Mouse (Mus musculus) small intestine, adult 2 months (tissue): ENCODE measurements around the gene Exoc6. TPM values are rescaled to one million over a fixed set of nuclear protein-coding genes. Genes with fewer than 3 reads are reported as not detected.

Experiments used
- H3K27ac ChIP-seq: fragments of 200-500 bp; 2 replicates; pipeline ENCODE4 v1.5.1; 2012; ENCODE audit warnings: low read depth, low read length, control low read depth, inconsistent platforms; ENCODE audit not compliant: insufficient read depth
- H3K27me3 ChIP-seq: fragments of 200-500 bp; 2 replicates; pipeline ENCODE4 v1.6.1; 2012; ENCODE audit warnings: mild to moderate bottlenecking, moderate library complexity, low read length, inconsistent platforms; ENCODE audit not compliant: control insufficient read depth, insufficient read depth
- H3K36me3 ChIP-seq: fragments of 200-500 bp; 2 replicates; pipeline ENCODE4 v1.6.1; 2012; ENCODE audit warnings: mild to moderate bottlenecking, low read length, control low read depth, inconsistent platforms; ENCODE audit not compliant: control insufficient read depth, insufficient read depth
- H3K4me1 ChIP-seq: fragments of 200-500 bp; 2 replicates; pipeline ENCODE4 v1.6.1; 2012; ENCODE audit warnings: low read length, inconsistent platforms, mixed read lengths; ENCODE audit not compliant: control insufficient read depth, insufficient read depth, insufficient read length
- H3K4me3 ChIP-seq: fragments of 200-500 bp; 2 replicates; pipeline ENCODE4 v1.5.1; 2012; ENCODE audit warnings: low read depth, mild to moderate bottlenecking, control low read depth, inconsistent platforms, low read length, moderate library complexity
- CTCF ChIP-seq: fragments of 200-500 bp; IDR thresholded peaks from 2 replicates; pipeline ENCODE4 v1.5.1; 2012; ENCODE audit warnings: low read depth, mild to moderate bottlenecking, control low read depth, inconsistent platforms, low read length, moderate library complexity, mixed read lengths; ENCODE audit not compliant: insufficient replicate concordance, insufficient read length; ENCODE audit errors: extremely low read depth
- POLR2A ChIP-seq: fragments of 200-500 bp; IDR thresholded peaks from 2 replicates; pipeline ENCODE4 v1.6.1; 2012; ENCODE audit warnings: low read depth, mild to moderate bottlenecking, control low read depth, inconsistent platforms, low read length, moderate library complexity
- WGBS: fragments of 180-500 bp; shearing (Covaris S2); methylation state at CpG from one replicate; pipeline ENCODE4 v1.1.7; 2018; 5-methylcytosine and 5-hydroxymethylcytosine counted together
- polyA plus RNA-seq: library from polyadenylated mRNA; depleted of rRNA; stranded (reverse); fragments of >200 nt; gene quantifications from 2 replicates; pipeline ENCODE4 v1.2.3, GENCODE M21; 2012

Exoc6 gene
- polyA plus RNA-seq, 1 experiment = 5.3 TPM

DNA sequence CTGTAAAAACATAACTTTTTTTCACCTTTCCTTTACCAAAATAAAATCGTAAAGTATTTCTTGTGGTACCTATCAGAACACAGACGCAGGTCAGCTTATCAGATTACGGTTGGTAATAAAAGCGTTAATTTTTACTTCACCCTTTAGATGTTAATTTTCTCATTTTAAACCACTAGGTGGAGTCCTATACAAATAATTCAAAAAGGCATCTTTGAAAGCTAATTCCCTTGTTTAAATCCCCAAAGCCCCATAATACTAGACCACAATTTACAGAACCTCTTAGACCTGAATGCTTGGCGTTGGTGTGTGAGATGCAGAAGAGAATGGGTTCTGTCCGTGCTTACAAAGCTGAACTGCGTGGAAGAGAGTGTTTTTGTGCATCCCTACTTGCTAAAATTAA, 15.6 kb downstream of the Exoc6 start:
- 36% methylated on average over 7 of the region's 7 CpGs for WGBS
- no peaks in the 10 kb centered on the region for H3K27me3 ChIP-seq
- no peaks in the 10 kb centered on the region for H3K36me3 ChIP-seq
- TF ChIP-seq CTCF = no peak
- no peak for TF ChIP-seq POLR2A
- H3K4me1 ChIP-seq = peaks cover 2% of the 10 kb centered on the region; the same call in 1 of the 2 replicates
- no peak overlapping the region for H3K27ac ChIP-seq
- no peak overlapping the region for H3K4me3 ChIP-seq

DNA sequence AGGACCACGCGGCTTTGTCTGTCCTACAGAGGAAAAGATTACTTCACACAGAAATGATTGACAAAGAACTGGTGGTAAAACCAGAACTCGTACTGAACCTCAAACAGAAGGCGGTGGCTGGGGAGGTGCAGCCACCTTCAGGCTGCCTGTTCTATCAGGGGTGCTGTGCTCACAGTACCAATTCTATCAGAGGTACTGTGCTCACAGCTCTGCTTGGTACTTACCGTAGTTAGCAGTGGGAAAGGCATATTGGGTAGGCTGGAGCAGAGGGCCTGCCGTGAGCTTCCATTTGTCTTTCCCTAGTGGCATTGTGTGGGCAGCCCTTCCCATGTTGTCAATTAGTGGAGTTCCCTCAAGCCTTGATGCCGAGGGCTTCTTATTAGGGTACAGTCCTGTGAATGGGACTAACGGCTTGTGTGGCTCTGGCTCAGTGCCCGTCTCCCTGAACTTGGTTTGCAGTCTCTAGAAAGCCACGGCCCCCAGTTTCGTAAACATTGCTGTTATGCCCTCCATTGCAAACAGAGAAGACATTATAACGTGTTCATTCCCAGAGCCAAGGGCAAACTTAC, 19.1 kb downstream of the Exoc6 start:
- H3K27me3 ChIP-seq = no peaks in the 10 kb centered on the region
- no peak overlapping the region for H3K4me3 ChIP-seq
- 79% methylated on average over 12 of the region's 12 CpGs for WGBS
- H3K36me3 ChIP-seq = peaks cover 18% of the 10 kb centered on the region
- no peak overlapping the region for H3K27ac ChIP-seq
- H3K4me1 ChIP-seq = no peaks in the 10 kb centered on the region
- TF ChIP-seq POLR2A (no peak), CTCF (no peak)

DNA sequence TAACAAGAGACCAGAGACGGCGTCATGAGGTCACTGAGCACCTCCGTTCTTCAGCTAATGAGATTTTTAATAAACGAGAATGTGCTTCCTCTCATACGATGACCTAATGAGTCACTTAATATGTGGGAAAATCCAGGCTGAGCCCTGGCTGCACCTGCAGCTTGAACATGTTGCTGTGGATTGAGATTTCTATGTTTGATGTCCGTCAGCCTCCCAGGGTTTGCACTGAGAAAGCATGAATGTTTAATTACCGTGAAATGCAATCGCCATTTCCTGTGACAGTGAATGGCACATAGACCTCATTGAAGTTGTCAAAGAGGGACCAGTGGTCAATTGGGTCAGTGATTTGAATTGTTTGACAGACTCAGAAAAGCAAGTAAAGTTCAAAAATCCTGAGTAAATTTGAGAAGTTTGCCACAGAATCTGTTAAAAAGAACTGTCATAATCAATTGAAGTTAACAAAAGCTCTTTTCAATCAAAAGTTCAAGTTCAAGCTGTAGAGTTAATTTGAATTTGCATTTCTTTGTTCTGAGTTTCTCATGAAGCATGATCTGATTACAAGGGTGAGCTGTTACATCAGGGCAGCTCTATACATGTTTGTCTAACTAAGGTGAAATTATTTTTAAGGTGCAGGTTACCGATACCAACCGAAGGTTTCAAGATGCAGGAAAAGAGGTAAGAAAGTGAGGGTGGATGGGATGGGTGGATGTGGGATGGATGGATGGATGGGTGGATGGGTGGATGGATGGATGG, 20.9 kb downstream of the Exoc6 start:
- Histone ChIP-seq H3K27me3 (no peaks in the 10 kb centered on the region), H3K36me3 (peaks cover 22% of the 10 kb centered on the region), H3K27ac (no peak overlapping the region), H3K4me3 (no peak overlapping the region), H3K4me1 (no peaks in the 10 kb centered on the region)
- 87% methylated on average over 10 of the region's 10 CpGs for WGBS
- TF ChIP-seq CTCF (no peak), POLR2A (no peak)

DNA sequence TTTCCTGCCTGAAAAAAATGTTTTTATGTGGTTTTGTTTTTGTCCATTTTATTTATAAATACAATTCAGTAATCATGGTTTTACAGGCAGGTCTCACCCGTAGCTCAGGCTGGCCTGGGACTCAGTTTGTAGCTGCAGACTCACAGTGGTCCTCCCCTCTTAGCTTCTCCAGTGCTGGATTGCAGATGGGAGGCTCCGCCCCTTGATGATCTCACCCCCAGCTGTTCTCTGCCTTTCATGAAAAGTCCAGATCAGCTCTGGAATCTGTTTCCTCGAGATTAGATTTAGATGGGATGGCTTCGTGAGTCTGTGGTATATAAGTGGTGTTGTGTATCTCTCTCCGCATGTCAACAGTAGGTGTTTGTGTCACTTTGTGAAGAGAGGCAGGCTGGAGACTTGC, 24.6 kb downstream of the Exoc6 start:
- WGBS = 69% methylated on average over 5 of the region's 5 CpGs
- Histone ChIP-seq H3K27ac (no peak overlapping the region), H3K4me3 (no peak overlapping the region), H3K4me1 (no peaks in the 10 kb centered on the region), H3K36me3 (peaks cover 35% of the 10 kb centered on the region), H3K27me3 (no peaks in the 10 kb centered on the region)
- no peak for TF ChIP-seq POLR2A
- no peak for TF ChIP-seq CTCF

DNA sequence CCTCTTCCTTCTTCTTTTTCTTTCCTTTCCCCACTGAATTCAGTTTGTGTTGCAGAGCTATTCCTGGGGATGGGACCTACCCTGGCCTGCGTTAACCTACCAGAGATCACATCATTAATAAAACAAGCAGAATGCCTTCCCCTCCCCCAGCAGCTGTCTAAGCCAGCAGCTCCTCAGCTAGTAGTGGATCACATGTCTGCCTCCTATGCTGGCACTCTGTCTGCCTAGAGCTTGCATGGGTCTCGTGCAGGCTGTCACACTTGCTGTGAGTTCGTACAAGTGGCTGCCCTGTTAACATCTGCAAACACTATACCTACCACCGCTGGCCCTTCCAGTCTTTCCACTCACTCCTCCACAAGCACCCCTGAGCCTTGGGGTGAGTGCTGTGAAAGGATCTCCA, 29.4 kb downstream of the Exoc6 start:
- H3K27me3 ChIP-seq = no peaks in the 10 kb centered on the region
- WGBS = 85% methylated on average over 4 of the region's 4 CpGs
- TF ChIP-seq POLR2A = no peak
- TF ChIP-seq CTCF = no peak
- no peaks in the 10 kb centered on the region for H3K4me1 ChIP-seq
- peaks cover 22% of the 10 kb centered on the region for H3K36me3 ChIP-seq
- no peak overlapping the region for H3K4me3 ChIP-seq
- H3K27ac ChIP-seq = no peak overlapping the region

DNA sequence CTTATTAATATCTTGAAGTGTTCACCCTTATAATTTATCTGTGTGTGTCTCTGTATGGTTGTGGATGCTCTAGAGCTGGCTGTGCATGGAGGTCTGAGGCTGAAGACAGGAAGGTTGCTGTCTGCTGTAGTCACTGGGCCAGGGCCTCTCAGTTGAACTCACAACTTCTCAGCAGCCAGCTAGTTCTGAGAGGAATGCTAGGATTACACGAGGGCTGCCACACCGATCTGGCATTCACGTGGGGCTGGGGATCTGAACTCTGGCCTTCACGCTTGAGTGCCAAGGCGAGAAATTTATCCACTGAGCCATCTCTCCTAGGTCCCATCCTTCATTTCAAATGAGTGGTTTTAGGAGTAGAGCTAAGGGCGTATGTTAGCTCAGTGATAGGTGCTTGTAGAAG, 30.2 kb downstream of the Exoc6 start:
- TF ChIP-seq CTCF (no peak), POLR2A (no peak)
- 91% methylated on average over 6 of the region's 6 CpGs for WGBS
- no peaks in the 10 kb centered on the region for H3K27me3 ChIP-seq
- H3K27ac ChIP-seq = no peak overlapping the region
- no peaks in the 10 kb centered on the region for H3K4me1 ChIP-seq
- H3K4me3 ChIP-seq = no peak overlapping the region
- peaks cover 23% of the 10 kb centered on the region for H3K36me3 ChIP-seq

DNA sequence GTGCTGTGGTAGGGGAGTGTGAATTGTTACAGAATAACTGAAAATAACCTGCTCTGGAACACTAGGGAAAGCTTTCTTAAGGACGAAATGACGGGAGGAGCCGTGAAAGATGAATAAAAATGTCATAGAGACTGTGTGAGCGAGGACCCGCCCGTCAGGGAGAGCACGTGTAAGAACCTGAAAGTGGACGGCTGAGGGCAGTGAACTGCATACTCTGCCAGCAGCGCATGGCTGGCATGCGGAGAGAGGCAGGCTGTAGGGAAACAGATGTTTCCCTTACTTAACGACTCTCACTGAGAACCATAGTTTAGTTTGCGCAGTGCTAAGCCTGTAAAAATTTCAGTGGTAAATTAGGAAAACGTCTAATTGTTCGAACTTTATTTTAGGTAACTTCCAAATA, 35.0 kb downstream of the Exoc6 start:
- TF ChIP-seq CTCF = no peak
- no peak overlapping the region for H3K4me3 ChIP-seq
- 67% methylated on average over 14 of the region's 14 CpGs for WGBS

DNA sequence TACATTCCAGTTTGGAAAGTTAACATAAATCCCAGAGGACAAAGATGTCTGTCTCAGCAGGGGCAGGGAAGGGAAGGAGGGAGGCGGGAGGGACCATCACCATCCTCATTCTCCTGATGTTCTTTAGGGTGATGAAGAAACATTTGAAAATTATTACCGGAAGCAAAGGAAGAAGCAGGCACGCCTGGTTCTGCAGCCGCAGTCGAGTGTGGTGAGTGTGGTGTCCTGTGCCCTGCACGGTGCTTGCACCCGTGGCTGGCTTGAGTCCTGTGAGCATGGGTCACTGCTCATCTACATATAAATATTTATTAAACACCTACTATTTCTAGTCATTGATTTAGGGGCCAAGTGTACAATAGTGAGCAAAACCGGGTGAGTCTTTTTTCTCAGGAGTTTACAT, 35.5 kb downstream of the Exoc6 start:
- Histone ChIP-seq H3K4me3 (no peak overlapping the region), H3K36me3 (peaks cover 29% of the 10 kb centered on the region), H3K27me3 (no peaks in the 10 kb centered on the region), H3K27ac (no peak overlapping the region), H3K4me1 (no peaks in the 10 kb centered on the region)
- 69% methylated on average over 8 of the region's 8 CpGs for WGBS
- TF ChIP-seq CTCF (no peak), POLR2A (no peak)

More for the DNA sequence above, 35.0 kb downstream of the Exoc6 start:
- H3K36me3 ChIP-seq = peaks cover 24% of the 10 kb centered on the region
- H3K27ac ChIP-seq = no peak overlapping the region
- H3K4me1 ChIP-seq = no peaks in the 10 kb centered on the region
- no peaks in the 10 kb centered on the region for H3K27me3 ChIP-seq
